Mouse (Mus musculus) heart, postnatal 0 days (tissue): Measurements from ENCODE around the gene 1700016C15Rik.

Experiments
- CTCF ChIP-seq: IDR thresholded peaks from 2 replicates; pipeline ENCODE4 v1.5.1; 2016; ENCODE audit warnings: antibody characterized with exemption, control low read depth, low read depth
- EP300 ChIP-seq: IDR thresholded peaks from 2 replicates; pipeline ENCODE4 v1.6.1; 2016; ENCODE audit warnings: antibody characterized with exemption, low read depth

- no peak for TF ChIP-seq CTCF
- TF ChIP-seq EP300, result no peak
These were observed 42.6 kb upstream of the 1700016C15Rik start for GRCm38 (mm10) chr1:177686982-177687381.
